Mouse (Mus musculus) heart, postnatal 0 days (tissue): ENCODE measurements at regions not wholly inside any gene's neighbourhood (a gene's known extent, or its start where the extent isn't known, plus 50 kb on each side); places are given as distances from the start of the nearest gene placed in this dataset.

Source experiments
- CTCF ChIP-seq: IDR thresholded peaks from 2 replicates; pipeline ENCODE4 v1.5.1; 2016; ENCODE audit warnings: antibody characterized with exemption, control low read depth, low read depth
- EP300 ChIP-seq: IDR thresholded peaks from 2 replicates; pipeline ENCODE4 v1.6.1; 2016; ENCODE audit warnings: antibody characterized with exemption, low read depth

- TF ChIP-seq CTCF (no peak), EP300 (no peak)
Measured at GRCm38 (mm10) chr19:36227418-36228160, 107.7 kb upstream of the Ankrd1 start.
